Mouse (Mus musculus): ENCODE data around the gene Igfals. TPM values are rescaled to one million over a fixed set of nuclear protein-coding genes. Genes with fewer than 3 reads are reported as not detected.

Igfals gene
- total and polyA plus RNA-seq, 2 experiments from 2014 or later = 0.18 to 0.52 TPM

DNA sequence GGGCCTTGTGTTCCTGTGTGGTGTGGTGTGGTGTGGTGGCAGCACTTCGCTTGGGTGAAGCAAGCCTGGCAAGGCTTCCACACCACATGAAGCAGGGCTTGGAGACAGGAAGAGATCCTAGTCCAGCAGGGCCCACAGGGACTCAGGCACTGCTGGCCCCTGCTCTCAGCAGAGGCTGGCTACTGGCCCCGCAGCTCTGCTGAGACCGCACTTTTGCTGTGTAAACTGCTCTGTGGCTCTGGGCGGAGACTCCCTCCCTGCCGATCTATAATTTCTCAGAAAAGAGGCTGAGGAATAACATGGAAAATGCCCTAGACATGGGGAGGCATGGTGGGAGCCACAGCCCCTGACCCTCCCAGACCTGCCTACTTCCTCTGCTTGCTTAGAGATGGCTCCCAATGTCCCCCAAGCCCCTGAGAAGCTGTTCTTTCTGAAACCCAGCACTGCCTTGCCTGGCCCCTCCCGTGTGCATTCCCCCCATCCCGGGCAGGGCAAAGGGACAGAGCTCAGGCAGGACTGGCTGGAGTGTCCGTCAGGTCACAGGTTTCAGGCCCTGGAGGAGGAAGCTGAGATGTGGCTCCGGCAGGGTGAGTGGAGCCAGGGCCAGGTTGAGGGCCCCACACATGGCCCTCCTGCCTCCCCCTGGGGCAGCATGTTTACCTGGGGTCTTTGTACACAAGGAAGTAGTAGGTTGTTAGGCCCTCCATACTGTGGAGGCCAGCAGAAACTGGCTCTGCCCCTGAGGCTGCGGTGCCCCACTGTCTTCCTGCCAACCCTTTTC, 11.7 kb downstream of the Igfals start:
- DNase-seq (ENCODE audit: low spot score) (no peak), ATAC-seq (no peak)
- H3K9ac ChIP-seq (replicated peaks; ENCODE audit: low read length) = no peak overlapping the region
- no peaks in the 10 kb centered on the region for H3K27me3 ChIP-seq (ENCODE audit: insufficient read depth, low read length)
- H3K4me2 ChIP-seq (ENCODE audit: low read depth, low read length) = no peak overlapping the region
- H3K9me3 ChIP-seq (ENCODE audit: low read length) = no peaks in the 10 kb centered on the region
- H3K36me3 ChIP-seq (ENCODE audit: insufficient read depth, low read length) = no peaks in the 10 kb centered on the region
- no peaks in the 10 kb centered on the region for H3K4me1 ChIP-seq (ENCODE audit: insufficient read depth, low read length)
- H3K4me3 ChIP-seq (ENCODE audit: low read length) = no peak overlapping the region
- H3K27ac ChIP-seq = no peak overlapping the region
- 62% methylated on average over 10 of the region's 10 CpGs for WGBS
- TF ChIP-seq CTCF (IDR thresholded peaks at IDR 0.05; ENCODE audit: low read depth) = no peak

DNA sequence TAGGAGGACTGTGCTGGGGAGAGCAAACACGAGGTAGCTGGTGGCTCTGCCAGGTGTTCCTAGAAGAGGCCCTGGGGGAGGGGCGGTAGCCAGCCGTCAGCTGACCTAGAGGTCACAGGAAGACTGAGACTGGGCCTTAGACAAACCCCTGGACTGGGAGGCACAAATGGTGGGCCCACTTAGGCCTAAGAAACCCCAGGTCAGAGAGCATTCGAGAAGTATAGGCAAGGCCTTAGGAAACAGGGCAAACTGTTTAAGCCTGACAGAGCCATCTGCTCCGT, 12.3 kb downstream of the Igfals start:
- Histone ChIP-seq H3K27me3 (ENCODE audit: insufficient read depth, low read length) (no peaks in the 10 kb centered on the region), H3K4me1 (ENCODE audit: insufficient read depth, low read length) (no peaks in the 10 kb centered on the region), H3K36me3 (ENCODE audit: insufficient read depth, low read length) (peaks cover 4% of the 10 kb centered on the region; the same call in 1 of the 2 replicates), H3K9me3 (ENCODE audit: low read length) (no peaks in the 10 kb centered on the region), H3K27ac (no peak overlapping the region), H3K4me3 (ENCODE audit: low read length) (no peak overlapping the region), H3K9ac (replicated peaks; ENCODE audit: low read length) (no peak overlapping the region), H3K4me2 (ENCODE audit: low read depth, low read length) (no peak overlapping the region)
- 0 out of 2 replicates have a peak, but pooled peaks have one; percentile 20 for ATAC-seq
- WGBS = 47% methylated on average over 5 of the region's 5 CpGs
- no peak for DNase-seq (ENCODE audit: low spot score)
- TF ChIP-seq CTCF (IDR thresholded peaks at IDR 0.05; ENCODE audit: low read depth) = no peak

GRCm38 (mm10) chr17:24878531-24878930, 12.7 kb downstream of the Igfals start:
- Histone ChIP-seq H3K27me3 (ENCODE audit: insufficient read depth, low read length) (no peaks in the 10 kb centered on the region), H3K9me3 (ENCODE audit: low read length) (no peaks in the 10 kb centered on the region), H3K4me2 (ENCODE audit: low read depth, low read length) (no peak overlapping the region), H3K4me1 (ENCODE audit: insufficient read depth, low read length) (no peaks in the 10 kb centered on the region), H3K27ac (no peak overlapping the region), H3K4me3 (ENCODE audit: low read length) (no peak overlapping the region), H3K36me3 (ENCODE audit: insufficient read depth, low read length) (peaks cover 6% of the 10 kb centered on the region; the same call in 1 of the 2 replicates), H3K9ac (replicated peaks; ENCODE audit: low read length) (no peak overlapping the region)
- no peak for ATAC-seq
- no peak for DNase-seq (ENCODE audit: low spot score)
- WGBS = 75% methylated on average over 8 of the region's 8 CpGs
- TF ChIP-seq CTCF (IDR thresholded peaks at IDR 0.05; ENCODE audit: low read depth) = no peak

GRCm38 (mm10) chr17:24881738-24882440, 16.1 kb downstream of the Igfals start:
- peak; percentile 38 for DNase-seq (ENCODE audit: low spot score)
- no peaks in the 10 kb centered on the region for H3K9me3 ChIP-seq (ENCODE audit: low read length)
- TF ChIP-seq CTCF (IDR thresholded peaks at IDR 0.05; ENCODE audit: low read depth) = peak; percentile 68
- ATAC-seq = no peak
- H3K27ac ChIP-seq = no peak overlapping the region
- peaks cover 6% of the 10 kb centered on the region; the same call in 1 of the 2 replicates for H3K36me3 ChIP-seq (ENCODE audit: insufficient read depth, low read length)
- H3K4me3 ChIP-seq (ENCODE audit: low read length) = no peak overlapping the region
- peaks cover 6% of the 10 kb centered on the region for H3K4me1 ChIP-seq (ENCODE audit: insufficient read depth, low read length)
- H3K4me2 ChIP-seq (ENCODE audit: low read depth, low read length) = no peak overlapping the region
- WGBS = 45% methylated on average over 7 of the region's 7 CpGs
- no peak overlapping the region for H3K9ac ChIP-seq (replicated peaks; ENCODE audit: low read length)
- H3K27me3 ChIP-seq (ENCODE audit: insufficient read depth, low read length) = no peaks in the 10 kb centered on the region

GRCm38 (mm10) chr17:24884391-24884790, 18.6 kb downstream of the Igfals start:
- 92% methylated on average over 6 of the region's 6 CpGs for WGBS
- TF ChIP-seq CTCF (IDR thresholded peaks at IDR 0.05; ENCODE audit: low read depth) = no peak
- H3K9ac ChIP-seq (replicated peaks; ENCODE audit: low read length) = no peak overlapping the region
- no peak overlapping the region for H3K4me3 ChIP-seq (ENCODE audit: low read length)
- no peak overlapping the region for H3K4me2 ChIP-seq (ENCODE audit: low read depth, low read length)
- H3K27me3 ChIP-seq (ENCODE audit: insufficient read depth, low read length) = no peaks in the 10 kb centered on the region
- ATAC-seq (no peak), DNase-seq (ENCODE audit: low spot score) (no peak)
- H3K9me3 ChIP-seq (ENCODE audit: low read length) = no peaks in the 10 kb centered on the region
- peaks cover 8% of the 10 kb centered on the region; the same call in 1 of the 2 replicates for H3K36me3 ChIP-seq (ENCODE audit: insufficient read depth, low read length)
- no peak overlapping the region for H3K27ac ChIP-seq
- peaks cover 16% of the 10 kb centered on the region for H3K4me1 ChIP-seq (ENCODE audit: insufficient read depth, low read length)

- WGBS = 25% methylated on average over 22 of the region's 22 CpGs
- Histone ChIP-seq H3K36me3 (ENCODE audit: insufficient read depth, low read length) (peaks cover 16% of the 10 kb centered on the region), H3K27ac (peak overlapping the region; percentile 54), H3K27me3 (ENCODE audit: insufficient read depth, low read length) (no peaks in the 10 kb centered on the region), H3K4me3 (ENCODE audit: low read length) (peak overlapping the region; percentile 84), H3K4me1 (ENCODE audit: insufficient read depth, low read length) (peaks cover 16% of the 10 kb centered on the region), H3K4me2 (ENCODE audit: low read depth, low read length) (peak overlapping the region; percentile 94), H3K9me3 (ENCODE audit: low read length) (no peaks in the 10 kb centered on the region), H3K9ac (replicated peaks; ENCODE audit: low read length) (peak overlapping the region; percentile 65)
- DNase-seq (ENCODE audit: low spot score) = no peak
- ATAC-seq = no peak
- TF ChIP-seq CTCF (IDR thresholded peaks at IDR 0.05; ENCODE audit: low read depth) = no peak
Measured at GRCm38 (mm10) chr17:24885356-24886133, 19.7 kb downstream of the Igfals start.
